ENCODE assay signal across 9 mouse cellular contexts in the genomic region with DNA sequence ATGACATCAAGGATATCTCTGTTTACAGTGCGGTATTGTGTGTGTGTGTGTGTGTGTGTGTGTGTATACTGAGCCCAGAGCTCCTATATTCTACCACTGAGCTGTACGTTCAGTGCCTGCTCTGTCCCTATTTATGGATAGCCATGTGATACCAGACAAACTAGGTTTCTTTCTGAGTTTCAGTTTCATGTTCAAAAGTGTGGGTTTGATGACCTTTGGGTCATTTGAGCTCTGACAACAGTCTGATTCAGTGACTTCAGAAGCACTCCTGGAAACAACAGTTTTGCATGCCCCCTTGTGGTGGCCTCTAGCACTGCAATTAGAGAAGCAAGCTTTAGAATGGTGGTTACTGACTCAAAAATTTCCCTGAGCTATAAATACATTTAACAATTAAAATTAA. TPM values are rescaled to one million over a fixed set of nuclear protein-coding genes. Genes with fewer than 3 reads are reported as not detected.
DNase-seq lines count a peak whose midpoint lies in the region; ATAC-seq and TF ChIP-seq lines count a peak whose summit lies in the region.
"Had no signal": no experiment of that assay in that cellular context is flagged by ENCODE, and none has a peak within 500 bp of the region (broad histone marks: within the 10 kb centered on the region; RNA-seq: fewer than 3 reads in every experiment).

No protein-coding gene starts in this region.

- no peak overlapping the region for H3K4me2 ChIP-seq in midbrain, embryonic 11.5 days
- no peak overlapping the region for H3K4me2 ChIP-seq in midbrain, embryonic 13.5 days (replicated peaks)
- no peak overlapping the region for H3K4me2 ChIP-seq in forebrain, embryonic 14.5 days (ENCODE audit: low read length)
- H3K4me2 ChIP-seq: embryonic facial prominence, embryonic 15.5 days had no signal

- TF ChIP-seq CTCF in left cerebral cortex, adult 2 months (IDR thresholded peaks at IDR 0.05): peak; percentile 94

- no peak overlapping the region for H3K27ac ChIP-seq in midbrain, embryonic 11.5 days (ENCODE audit: low read depth, low read length)
- H3K27ac ChIP-seq in midbrain, embryonic 13.5 days: no peak overlapping the region
- no peak overlapping the region for H3K27ac ChIP-seq in forebrain, embryonic 14.5 days (ENCODE audit: low read depth, low read length)
- H3K27ac ChIP-seq in left cerebral cortex, adult 2 months: no peak overlapping the region
- H3K27ac ChIP-seq: embryonic facial prominence, embryonic 15.5 days had no signal

- no peaks in the 10 kb centered on the region for H3K9me3 ChIP-seq in midbrain, embryonic 11.5 days (ENCODE audit: control insufficient read depth, low read length)
- no peaks in the 10 kb centered on the region for H3K9me3 ChIP-seq in midbrain, embryonic 13.5 days
- H3K9me3 ChIP-seq in forebrain, embryonic 14.5 days (replicated peaks; ENCODE audit: control insufficient read depth, low read length): no peaks in the 10 kb centered on the region
- H3K9me3 ChIP-seq: embryonic facial prominence, embryonic 15.5 days had no signal

- no peaks in the 10 kb centered on the region for H3K4me1 ChIP-seq in midbrain, embryonic 11.5 days (ENCODE audit: control insufficient read depth, insufficient read depth, low read length)
- H3K4me1 ChIP-seq in midbrain, embryonic 13.5 days (replicated peaks): 0 out of 2 replicates have a peak, but pooled peaks cover 6% of the 10 kb centered on the region
- no peaks in the 10 kb centered on the region for H3K4me1 ChIP-seq in forebrain, embryonic 14.5 days (ENCODE audit: control insufficient read depth, insufficient read depth, low read length)
- H3K4me1 ChIP-seq: embryonic facial prominence, embryonic 15.5 days had no signal

- no peak overlapping the region for H3K4me3 ChIP-seq in midbrain, embryonic 11.5 days (ENCODE audit: low read depth, low read length)
- no peak overlapping the region for H3K4me3 ChIP-seq in midbrain, embryonic 13.5 days (replicated peaks)
- H3K4me3 ChIP-seq in forebrain, embryonic 14.5 days (ENCODE audit: low read depth, low read length): no peak overlapping the region
- H3K4me3 ChIP-seq in left cerebral cortex, adult 2 months: no peak overlapping the region
- H3K4me3 ChIP-seq: embryonic facial prominence, embryonic 15.5 days had no signal

- peak; percentile 97 for DNase-seq in midbrain, embryonic 11.5 days (ENCODE audit: low spot score, missing footprints)
- peak; percentile 69 for DNase-seq in c-Kit-positive CD71-positive TER-119-negative erythroid progenitor cells, embryonic 14.5 days (ENCODE audit: low read depth)
- DNase-seq in forebrain, embryonic 14.5 days (ENCODE audit: low spot score): peak; percentile 84
- peak; percentile 86 for DNase-seq in induced T-regulatory cell, adult 2 months (ENCODE audit: low read depth)
- peak; percentile 61 to 79 for DNase-seq in left cerebral cortex, adult 2 months (ENCODE audit: extremely low spot score in 1 of 2, low spot score in 2 of 2)
- peak; percentile 63 to 78 for DNase-seq in spleen, postnatal 36 days (ENCODE audit: low spot score in 2 of 2)

- no peak overlapping the region for H3K9ac ChIP-seq in midbrain, embryonic 11.5 days (ENCODE audit: low read length)
- no peak overlapping the region for H3K9ac ChIP-seq in midbrain, embryonic 13.5 days (replicated peaks)
- H3K9ac ChIP-seq in forebrain, embryonic 14.5 days (ENCODE audit: low read length): no peak overlapping the region
- H3K9ac ChIP-seq: embryonic facial prominence, embryonic 15.5 days had no signal

- peak; percentile 30; the same call in 1 of the 2 replicates for ATAC-seq in midbrain, embryonic 11.5 days (ENCODE audit: low FRiP score)
- no peak for ATAC-seq in midbrain, embryonic 13.5 days
- peak; percentile 65 for ATAC-seq in forebrain, embryonic 14.5 days
- ATAC-seq in megakaryocyte-erythroid progenitor cell, adult 5-6 weeks (replicated peaks; ENCODE audit: low FRiP score, low TSS enrichment, poor library complexity, severe bottlenecking): peak; percentile 67

- intact Hi-C loops in left cerebral cortex, adult 2 months (cut with DNase I): loop anchor here (1.0 to 10.0 kb wide), 5 partner anchors 51 to 492 kb away; a partner anchor contains a TSS

- H3K27me3 ChIP-seq in midbrain, embryonic 11.5 days (ENCODE audit: control insufficient read depth, insufficient read depth, low read length): no peaks in the 10 kb centered on the region
- H3K27me3 ChIP-seq in midbrain, embryonic 13.5 days: no peaks in the 10 kb centered on the region
- H3K27me3 ChIP-seq in forebrain, embryonic 14.5 days (replicated peaks; ENCODE audit: control insufficient read depth, insufficient read depth, low read length): no peaks in the 10 kb centered on the region
- H3K27me3 ChIP-seq: embryonic facial prominence, embryonic 15.5 days had no signal

- no peaks in the 10 kb centered on the region for H3K36me3 ChIP-seq in midbrain, embryonic 11.5 days (ENCODE audit: control insufficient read depth, insufficient read depth, low read length)
- no peaks in the 10 kb centered on the region for H3K36me3 ChIP-seq in midbrain, embryonic 13.5 days
- no peaks in the 10 kb centered on the region for H3K36me3 ChIP-seq in forebrain, embryonic 14.5 days (ENCODE audit: control insufficient read depth, insufficient read depth, low read length)
- H3K36me3 ChIP-seq: embryonic facial prominence, embryonic 15.5 days had no signal

- WGBS in midbrain, embryonic 11.5 days: 92% methylated on average over 2 of the region's 2 CpGs
- 96% methylated on average over 2 of the region's 2 CpGs for WGBS in midbrain, embryonic 13.5 days
- 88% methylated on average over 2 of the region's 2 CpGs for WGBS in forebrain, embryonic 14.5 days

RNA-seq across cellular contexts. Expression of a gene that starts 50.9 kb away (rescaled TPM):
- polyA plus RNA-seq in midbrain, embryonic 11.5 days (2014; fragmentation: Nextera tagmentation; extraction: Ambion mirVana): 74.1 and 75.9 TPM in 2 replicates
- polyA plus RNA-seq in midbrain, embryonic 13.5 days (2015; fragmentation: Nextera tagmentation; extraction: Ambion mirVana): 40.9 and 44.2 TPM in 2 replicates
- 48.5 and 48.8 TPM in 2 replicates for polyA plus RNA-seq in forebrain, embryonic 14.5 days (2014; fragmentation: Nextera tagmentation; extraction: Ambion mirVana)
- total RNA-seq in left cerebral cortex, adult 2 months (2021): 10 to 100 TPM; 23.9 to 30.1 TPM
- total RNA-seq in megakaryocyte-erythroid progenitor cell, adult 5-6 weeks (2014; fragmentation: Nextera tagmentation): 60.7 and 76.1 TPM in 2 replicates
- total RNA-seq in megakaryocyte-erythroid progenitor cell, adult 5-6 weeks (2017): 28.2 and 44.2 TPM in 2 replicates

RNA-seq across cellular contexts. Expression of a gene that starts 56.4 kb away (rescaled TPM):
- 11.1 and 11.6 TPM in 2 replicates for polyA plus RNA-seq in midbrain, embryonic 11.5 days (2014; fragmentation: Nextera tagmentation; extraction: Ambion mirVana)
- 9.6 and 10.0 TPM in 2 replicates for polyA plus RNA-seq in midbrain, embryonic 13.5 days (2015; fragmentation: Nextera tagmentation; extraction: Ambion mirVana)
- polyA plus RNA-seq in forebrain, embryonic 14.5 days (2014; fragmentation: Nextera tagmentation; extraction: Ambion mirVana): 14.5 and 16.8 TPM in 2 replicates
- 100 to 1,000 TPM; 381 to 464 TPM for total RNA-seq in left cerebral cortex, adult 2 months (2021)
- 11.5 and 11.6 TPM in 2 replicates for total RNA-seq in megakaryocyte-erythroid progenitor cell, adult 5-6 weeks (2014; fragmentation: Nextera tagmentation)
- total RNA-seq in megakaryocyte-erythroid progenitor cell, adult 5-6 weeks (2017): 14.1 and 21.1 TPM in 2 replicates
